Mouse (Mus musculus) myocyte (in vitro differentiated cells): ENCODE measurements at regions not wholly inside any gene's neighbourhood (a gene's known extent, or its start where the extent isn't known, plus 50 kb on each side); places are given as distances from the start of the nearest gene placed in this dataset.

Experiments used
- POLR2A ChIP-seq: IDR thresholded peaks from one replicate; pipeline ENCODE4 v1.6.1; 2011; ENCODE audit warnings: low read depth, mild to moderate bottlenecking, control low read depth, moderate library complexity; ENCODE audit not compliant: insufficient read length
- TCF12 ChIP-seq: IDR thresholded peaks from one replicate; pipeline ENCODE4 v1.6.1; 2011; ENCODE audit warnings: mild to moderate bottlenecking, control low read depth; ENCODE audit not compliant: poor library complexity, insufficient read depth, severe bottlenecking
- TCF3 ChIP-seq: IDR thresholded peaks from one replicate; pipeline ENCODE4 v1.6.1; 2011; ENCODE audit warnings: low read depth, control low read depth; ENCODE audit not compliant: insufficient read length
- USF1 ChIP-seq: IDR thresholded peaks from one replicate; pipeline ENCODE4 v1.6.1; 2011; ENCODE audit warnings: low read depth, mild to moderate bottlenecking, control low read depth, moderate library complexity

- no peak for TF ChIP-seq POLR2A
- no peak for TF ChIP-seq TCF3
- TF ChIP-seq TCF12 = no peak
- TF ChIP-seq USF1 = no peak
Measured at GRCm38 (mm10) chr5:74832011-74832410, 129.3 kb upstream of the Lnx1 start.
